15 mouse cellular contexts compared by ENCODE assay signal in the genomic region with DNA sequence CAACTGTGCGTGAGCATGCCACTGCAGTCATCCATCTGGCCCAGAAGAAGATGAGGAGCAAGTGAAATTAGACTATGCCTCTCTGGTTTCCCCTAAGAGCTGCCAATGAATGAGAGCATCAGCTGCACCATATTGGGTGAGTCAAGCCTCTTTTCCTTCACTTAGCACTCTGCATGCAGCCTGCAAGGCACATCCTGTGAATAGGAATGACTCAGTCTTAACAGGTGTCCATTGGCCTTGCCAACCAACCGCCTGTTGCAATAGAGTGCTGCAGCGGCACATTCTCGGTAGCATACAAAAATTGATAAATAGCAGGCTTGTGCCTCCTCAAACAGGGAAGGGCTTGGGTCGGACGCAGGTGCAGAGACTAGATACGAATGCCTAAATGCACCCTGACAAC.
DNase-seq lines count a peak whose midpoint lies in the region; ATAC-seq and TF ChIP-seq lines count a peak whose summit lies in the region.
"Had no signal": no experiment of that assay in that cellular context is flagged by ENCODE, and none has a peak within 500 bp of the region (broad histone marks: within the 10 kb centered on the region; RNA-seq: fewer than 3 reads in every experiment).

No protein-coding gene starts in this region.

- no peak overlapping the region for H3K4me2 ChIP-seq in stomach, postnatal 0 days (replicated peaks; ENCODE audit: low read depth)
- H3K4me2 ChIP-seq: liver, embryonic 12.5 days had no signal

- H3K4me3 ChIP-seq in stomach, postnatal 0 days (ENCODE audit: low read depth, low read length), result no peak overlapping the region
- H3K4me3 ChIP-seq: erythroblast, embryonic 14.5 days; liver, embryonic 12.5 days had no signal

- no peaks in the 10 kb centered on the region for H3K36me3 ChIP-seq in stomach, postnatal 0 days (ENCODE audit: control insufficient read depth, insufficient read depth, low read length)
- H3K36me3 ChIP-seq: liver, embryonic 12.5 days had no signal

- no peaks in the 10 kb centered on the region for H3K27me3 ChIP-seq in stomach, postnatal 0 days (ENCODE audit: control insufficient read depth, insufficient read depth, low read length)
- H3K27me3 ChIP-seq: liver, embryonic 12.5 days had no signal

- no peak overlapping the region for H3K27ac ChIP-seq in stomach, postnatal 0 days (replicated peaks)
- H3K27ac ChIP-seq: liver, embryonic 12.5 days; macrophage had no signal

- intact Hi-C loops in left cerebral cortex, postnatal 14 days (cut with DNase I), result no loop called here

- no peak for TF ChIP-seq CTCF in stomach, postnatal 0 days (IDR thresholded peaks at IDR 0.05; ENCODE audit: low read depth)

- no peak for ATAC-seq in stomach, postnatal 0 days (ENCODE audit: low FRiP score, low TSS enrichment)
- ATAC-seq: intestine, embryonic 16.5 days; liver, embryonic 12.5 days had no signal

- DNase-seq in cerebellum, postnatal 10 days, result peak; percentile 90
- DNase-seq in cerebellum, adult 11 months, result no peak
- DNase-seq in right cerebral cortex, adult 18-20 months, result peak; percentile 17
- DNase-seq in right cerebral cortex, postnatal 4 days, result no peak
- DNase-seq in left cerebral cortex, postnatal 14 days (ENCODE audit: low spot score in 2 of 2), result peak; percentile 10 to 15
- DNase-seq in thymus, postnatal 10 days (ENCODE audit: low spot score in 2 of 2), result no peak
- DNase-seq in heart, adult 9 months (ENCODE audit: low spot score in 2 of 2), result no peak
- DNase-seq in stomach, postnatal 0 days (ENCODE audit: low spot score), result no peak
- DNase-seq: adrenal gland, adult 2 months; heart, postnatal 14 days; kidney, postnatal 4 days had no signal

- no peaks in the 10 kb centered on the region for H3K4me1 ChIP-seq in stomach, postnatal 0 days (replicated peaks; ENCODE audit: control insufficient read depth, insufficient read depth)
- H3K4me1 ChIP-seq: liver, embryonic 12.5 days had no signal

- no peak overlapping the region for H3K9ac ChIP-seq in stomach, postnatal 0 days (ENCODE audit: low read length)
- H3K9ac ChIP-seq: liver, embryonic 12.5 days had no signal

- TF ChIP-seq EP300 in stomach, postnatal 0 days (optimal IDR thresholded peaks at IDR 0.05), result no peak

- WGBS in stomach, postnatal 0 days, result 80% methylated on average over 7 of the region's 7 CpGs

- H3K9me3 ChIP-seq in stomach, postnatal 0 days (ENCODE audit: control insufficient read depth, low read length), result no peaks in the 10 kb centered on the region
- H3K9me3 ChIP-seq: liver, embryonic 12.5 days had no signal

Comparison
In these comparisons a context has a peak if more than half of its experiments do, and no peak if none do; other contexts are left out.
1. DNase-seq: peak in cerebellum, postnatal 10 days (2 of 2), right cerebral cortex, adult 18-20 months (single experiment) and left cerebral cortex, postnatal 14 days (2 of 2); none in cerebellum, adult 11 months (single experiment), right cerebral cortex, postnatal 4 days (single experiment), thymus, postnatal 10 days (0 of 2), heart, adult 9 months (0 of 2) and stomach, postnatal 0 days (single experiment).